Mouse (Mus musculus) neural tube, embryonic 12.5 days (tissue): ENCODE data around the gene Rab29. TPM values are rescaled to one million over a fixed set of nuclear protein-coding genes. Genes with fewer than 3 reads are reported as not detected.
A peak's percentile ranks its signal among the peaks of the same experiment; 100 is the strongest.

Source experiments
- ATAC-seq: fragments of 200-750 bp; cut with Nextera tagmentation; 2 replicates; pipeline ENCODE4 v1.8.0; 2017; ENCODE audit warnings: low read depth, mild to moderate bottlenecking, moderate TSS enrichment, moderate library complexity; ENCODE audit not compliant: low FRiP score
- H3K27ac ChIP-seq: fragments of 300-500 bp; sonication (generic); 2 replicates; pipeline ENCODE4 v1.5.1; 2016
- H3K27me3 ChIP-seq: fragments of 300-500 bp; sonication (generic); replicated peaks from 2 replicates; pipeline ENCODE4 v1.6.1; 2016; ENCODE audit warnings: mild to moderate bottlenecking
- H3K36me3 ChIP-seq: fragments of 300-500 bp; sonication (generic); 2 replicates; pipeline ENCODE4 v1.6.1; 2016; ENCODE audit warnings: mild to moderate bottlenecking
- H3K4me1 ChIP-seq: fragments of 300-500 bp; sonication (generic); 2 replicates; pipeline ENCODE4 v1.6.1; 2016
- H3K4me2 ChIP-seq: fragments of 300-500 bp; sonication (generic); replicated peaks from 2 replicates; pipeline ENCODE4 v1.6.1; 2016; ENCODE audit warnings: mild to moderate bottlenecking
- H3K4me3 ChIP-seq: fragments of 300-500 bp; sonication (generic); 2 replicates; pipeline ENCODE4 v1.5.1; 2016
- H3K9ac ChIP-seq: fragments of 300-500 bp; sonication (generic); 2 replicates; pipeline ENCODE4 v1.6.1; 2016; ENCODE audit warnings: mild to moderate bottlenecking
- H3K9me3 ChIP-seq: fragments of 300-500 bp; sonication (generic); 2 replicates; pipeline ENCODE4 v1.6.1; 2016; ENCODE audit warnings: mild to moderate bottlenecking
- WGBS: fragments of 180-500 bp; shearing (Covaris S2); methylation state at CpG from one replicate; pipeline ENCODE4 v1.1.7; 2016; 5-methylcytosine and 5-hydroxymethylcytosine counted together
- polyA plus RNA-seq: library from polyadenylated mRNA; unstranded; fragments of >200 nt; fragmentation: Nextera tagmentation; extraction: Ambion mirVana; gene quantifications from 2 replicates; pipeline ENCODE4 v1.2.1, GENCODE M21; 2016

Rab29 gene
- polyA plus RNA-seq, 1 experiment from 2014 or later = 11.3 TPM

GRCm38 (mm10) chr1:131910001-131910648, 43.1 kb downstream of the Rab29 start, which contains the start of gene Nucks1:
Gene Nucks1 (plus strand): TSS chr1:131910534.
- WGBS = under 1% methylated on average over 35 of the region's 35 CpGs
- Histone ChIP-seq H3K9ac (peak within 1 kb of the TSS; percentile 95), H3K27ac (peak within 1 kb of the TSS; percentile 87), H3K9me3 (no peaks in the 10 kb centered on the region), H3K4me2 (peak within 1 kb of the TSS; percentile 74), H3K36me3 (no peaks in the 10 kb centered on the region), H3K4me3 (peak within 1 kb of the TSS; percentile 98), H3K4me1 (peaks cover 14% of the 10 kb centered on the region), H3K27me3 (peaks cover 5% of the 10 kb centered on the region; the same call in 1 of the 2 replicates)
- peak; percentile 99 for ATAC-seq

- WGBS = under 1% methylated on average over 88 of the region's 88 CpGs
- H3K9ac ChIP-seq = peak overlapping the region; percentile 95
- H3K27me3 ChIP-seq = peaks cover 5% of the 10 kb centered on the region; the same call in 1 of the 2 replicates
- peak overlapping the region; percentile 74 for H3K4me2 ChIP-seq
- peaks cover 20% of the 10 kb centered on the region for H3K4me1 ChIP-seq
- H3K9me3 ChIP-seq = no peaks in the 10 kb centered on the region
- peak; percentile 87 for ATAC-seq
- peak overlapping the region; percentile 87 for H3K27ac ChIP-seq
- H3K4me3 ChIP-seq = peak overlapping the region; percentile 98
- H3K36me3 ChIP-seq = no peaks in the 10 kb centered on the region
These were observed 43.9 kb downstream of the Rab29 start for GRCm38 (mm10) chr1:131910674-131911558.

- no peak for ATAC-seq
- Histone ChIP-seq H3K9me3 (no peaks in the 10 kb centered on the region), H3K4me1 (peaks cover 10% of the 10 kb centered on the region; the same call in 1 of the 2 replicates), H3K4me3 (no peak overlapping the region), H3K27me3 (no peaks in the 10 kb centered on the region), H3K4me2 (no peak overlapping the region), H3K27ac (no peak overlapping the region), H3K9ac (no peak overlapping the region), H3K36me3 (peaks cover 21% of the 10 kb centered on the region)
- 86% methylated on average over 6 of the region's 6 CpGs for WGBS
These were observed 50.6 kb downstream of the Rab29 start for GRCm38 (mm10) chr1:131917634-131918033.

GRCm38 (mm10) chr1:131919052-131919451, 52.0 kb downstream of the Rab29 start:
- Histone ChIP-seq H3K4me1 (peaks cover 10% of the 10 kb centered on the region; the same call in 1 of the 2 replicates), H3K36me3 (peaks cover 34% of the 10 kb centered on the region), H3K9me3 (no peaks in the 10 kb centered on the region), H3K27me3 (no peaks in the 10 kb centered on the region), H3K4me3 (no peak overlapping the region), H3K9ac (no peak overlapping the region), H3K27ac (no peak overlapping the region), H3K4me2 (no peak overlapping the region)
- 100% methylated on average over 2 of the region's 2 CpGs for WGBS
- ATAC-seq = no peak

- no peak overlapping the region for H3K4me2 ChIP-seq
- peaks cover 60% of the 10 kb centered on the region for H3K36me3 ChIP-seq
- ATAC-seq = no peak
- H3K27me3 ChIP-seq = no peaks in the 10 kb centered on the region
- H3K27ac ChIP-seq = no peak overlapping the region
- no peaks in the 10 kb centered on the region for H3K9me3 ChIP-seq
- no peak overlapping the region for H3K4me3 ChIP-seq
- 95% methylated on average over 3 of the region's 3 CpGs for WGBS
- H3K4me1 ChIP-seq = no peaks in the 10 kb centered on the region
- no peak overlapping the region for H3K9ac ChIP-seq
These were observed 55.1 kb downstream of the Rab29 start for GRCm38 (mm10) chr1:131922100-131922499.

Other genes with a start within 250 kb of the Rab29 start
- gene Ctse, start 228.9 kb upstream of the Rab29 start, polyA plus RNA-seq = 0.11 and 0.18 TPM in 2 replicates
- 1.3 TPM in 2 replicates for gene Rab7b, start 178.5 kb upstream of the Rab29 start, polyA plus RNA-seq
- not detected in 2 replicates for gene Slc26a9, start 123.2 kb upstream of the Rab29 start, polyA plus RNA-seq
- gene Pm20d1, start 69.8 kb upstream of the Rab29 start, polyA plus RNA-seq = 0.51 and 0.58 TPM in 2 replicates
- 11.3 and 11.4 TPM in 2 replicates for gene Slc41a1, start 39.7 kb upstream of the Rab29 start, polyA plus RNA-seq
- gene Nucks1, start 43.3 kb downstream of the Rab29 start, polyA plus RNA-seq = 90.7 and 91.4 TPM in 2 replicates
- gene Slc45a3, start 95.7 kb downstream of the Rab29 start, polyA plus RNA-seq = 8.2 and 11.1 TPM in 2 replicates
- gene Elk4, start 140.4 kb downstream of the Rab29 start, polyA plus RNA-seq = 16.1 and 16.2 TPM in 2 replicates
- 9.8 and 11.2 TPM in 2 replicates for gene Mfsd4a, start 200.8 kb downstream of the Rab29 start, polyA plus RNA-seq